Mouse (Mus musculus): Measurements from ENCODE around the gene Tcea3. TPM values are rescaled to one million over a fixed set of nuclear protein-coding genes. Genes with fewer than 3 reads are reported as not detected.
A peak's percentile ranks its signal among the peaks of the same experiment; 100 is the strongest.

Tcea3 gene
- polyA plus RNA-seq, 1 experiment from 2014 or later: 3.5 TPM

DNA sequence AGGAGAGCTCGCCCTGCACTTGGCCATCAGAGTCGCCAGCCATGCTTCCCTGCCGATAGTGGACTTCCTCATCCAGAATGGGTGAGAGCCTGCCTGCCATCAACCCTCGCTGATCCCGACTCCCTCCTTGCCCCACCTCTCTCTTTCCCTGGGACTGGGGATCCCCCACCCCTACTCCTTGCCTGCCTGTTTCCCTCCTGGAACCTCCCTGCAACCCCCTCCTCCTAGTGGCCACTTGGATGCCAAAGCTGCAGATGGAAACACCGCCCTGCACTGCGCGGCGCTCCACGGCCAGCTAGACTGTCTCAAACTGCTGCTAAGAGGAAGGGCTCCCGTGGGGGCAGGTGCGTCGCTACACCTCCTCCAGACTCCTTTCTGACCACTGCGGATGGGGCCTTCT, 7.4 kb upstream of the Tcea3 start:
- no peak for ATAC-seq (ENCODE audit: low FRiP score, low read depth)
- WGBS: 72% methylated on average over 14 of the region's 14 CpGs
- H3K4me3 ChIP-seq: no peak overlapping the region
- no peak overlapping the region for H3K4me2 ChIP-seq (replicated peaks)
- no peak overlapping the region for H3K9ac ChIP-seq (replicated peaks)
- H3K4me1 ChIP-seq: peaks cover 10% of the 10 kb centered on the region
- H3K27ac ChIP-seq (replicated peaks): no peak overlapping the region
- 0 out of 2 replicates have a peak, but pooled peaks cover 2% of the 10 kb centered on the region for H3K9me3 ChIP-seq
- peaks cover 68% of the 10 kb centered on the region for H3K27me3 ChIP-seq
- H3K36me3 ChIP-seq: no peaks in the 10 kb centered on the region

DNA sequence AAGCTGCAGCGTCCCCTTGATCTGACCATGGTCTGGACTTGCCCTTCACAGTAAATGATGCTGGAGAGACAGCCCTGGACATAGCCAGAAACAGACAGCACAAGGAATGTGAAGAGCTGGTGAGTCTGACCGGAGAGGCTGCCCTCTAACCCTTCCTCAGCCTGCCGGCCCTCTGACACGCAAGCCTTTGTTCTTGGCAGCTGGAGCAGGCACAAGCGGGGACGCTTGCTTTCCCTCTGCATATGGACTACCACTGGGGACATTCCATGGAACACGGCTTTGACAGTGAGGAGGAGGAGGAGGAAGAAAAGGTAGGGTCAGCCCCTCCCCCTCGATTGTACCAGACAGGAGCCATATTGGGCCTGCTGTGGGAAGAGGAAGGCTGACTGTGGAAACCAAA, 6.6 kb upstream of the Tcea3 start:
- H3K9me3 ChIP-seq: 0 out of 2 replicates have a peak, but pooled peaks cover under 1% of the 10 kb centered on the region
- WGBS: 28% methylated on average over 8 of the region's 8 CpGs
- no peak overlapping the region for H3K4me2 ChIP-seq (replicated peaks)
- no peak overlapping the region for H3K9ac ChIP-seq (replicated peaks)
- peaks cover 11% of the 10 kb centered on the region for H3K4me1 ChIP-seq
- H3K36me3 ChIP-seq: no peaks in the 10 kb centered on the region
- H3K27me3 ChIP-seq: peaks cover 77% of the 10 kb centered on the region
- H3K4me3 ChIP-seq: no peak overlapping the region
- ATAC-seq (ENCODE audit: low FRiP score, low read depth): no peak
- no peak overlapping the region for H3K27ac ChIP-seq (replicated peaks)

DNA sequence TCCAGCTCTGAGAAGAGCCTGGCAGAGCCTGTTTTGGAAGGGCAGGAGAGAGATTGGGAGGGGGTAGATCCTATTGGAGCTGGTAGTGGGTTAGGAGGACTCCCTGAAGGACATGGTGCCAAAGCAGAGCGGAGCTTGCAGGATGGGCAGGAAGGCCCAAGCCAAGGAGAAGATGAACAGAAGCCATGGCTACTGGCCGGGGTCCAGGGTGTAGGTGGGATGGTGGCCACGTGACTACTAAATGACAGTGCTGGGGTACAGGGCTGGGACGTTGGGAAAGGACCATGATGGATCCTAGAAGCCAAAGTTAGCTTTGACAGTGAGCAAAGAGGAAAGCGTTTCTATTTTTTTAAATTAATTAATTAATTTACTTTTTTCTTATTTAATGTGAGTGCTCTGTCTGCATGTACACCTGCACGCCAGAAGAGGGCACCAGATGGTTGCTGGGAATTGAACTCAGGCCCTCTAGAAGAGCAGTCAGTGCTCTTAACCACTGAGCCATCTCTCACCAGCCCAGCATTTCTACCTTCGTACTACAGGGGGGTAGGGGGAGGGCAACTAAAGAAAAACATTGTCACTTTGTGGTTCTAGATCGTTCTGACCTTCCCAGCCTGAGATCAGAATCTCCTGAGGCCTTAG, 5.3 kb upstream of the Tcea3 start:
- H3K27ac ChIP-seq (replicated peaks): no peak overlapping the region
- no peak overlapping the region for H3K4me3 ChIP-seq
- H3K4me2 ChIP-seq (replicated peaks): no peak overlapping the region
- H3K4me1 ChIP-seq: peaks cover 22% of the 10 kb centered on the region
- H3K27me3 ChIP-seq: peaks cover 81% of the 10 kb centered on the region
- no peaks in the 10 kb centered on the region for H3K9me3 ChIP-seq
- ATAC-seq (ENCODE audit: low FRiP score, low read depth): no peak
- 48% methylated on average over 8 of the region's 8 CpGs for WGBS
- no peak overlapping the region for H3K9ac ChIP-seq (replicated peaks)
- H3K36me3 ChIP-seq: no peaks in the 10 kb centered on the region

DNA sequence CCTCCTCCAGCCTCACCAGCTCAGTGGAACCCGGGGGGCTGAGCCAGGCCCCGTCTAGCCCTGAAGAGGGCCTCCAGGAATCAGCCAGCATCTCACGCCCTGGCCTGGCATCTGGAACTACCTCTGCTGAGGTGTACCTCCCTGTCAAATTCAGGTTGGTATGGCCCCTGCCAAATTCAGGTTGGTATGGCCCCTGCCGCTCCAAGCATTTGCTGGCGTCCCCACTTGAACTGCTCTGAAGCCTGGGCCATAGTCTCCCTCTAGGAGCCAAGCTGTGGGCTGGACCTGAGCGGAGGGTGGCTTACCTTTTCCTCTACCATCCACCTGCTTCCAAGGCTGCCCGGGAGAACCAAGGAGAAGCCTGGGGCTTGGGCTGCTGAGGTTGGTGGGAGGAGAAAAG, 4.8 kb upstream of the Tcea3 start:
- Histone ChIP-seq H3K9ac (replicated peaks) (no peak overlapping the region), H3K36me3 (no peaks in the 10 kb centered on the region), H3K4me1 (peaks cover 27% of the 10 kb centered on the region), H3K4me2 (replicated peaks) (no peak overlapping the region), H3K27me3 (peaks cover 81% of the 10 kb centered on the region), H3K4me3 (no peak overlapping the region), H3K27ac (replicated peaks) (no peak overlapping the region), H3K9me3 (no peaks in the 10 kb centered on the region)
- 82% methylated on average over 7 of the region's 7 CpGs for WGBS
- ATAC-seq (ENCODE audit: low FRiP score, low read depth): no peak

DNA sequence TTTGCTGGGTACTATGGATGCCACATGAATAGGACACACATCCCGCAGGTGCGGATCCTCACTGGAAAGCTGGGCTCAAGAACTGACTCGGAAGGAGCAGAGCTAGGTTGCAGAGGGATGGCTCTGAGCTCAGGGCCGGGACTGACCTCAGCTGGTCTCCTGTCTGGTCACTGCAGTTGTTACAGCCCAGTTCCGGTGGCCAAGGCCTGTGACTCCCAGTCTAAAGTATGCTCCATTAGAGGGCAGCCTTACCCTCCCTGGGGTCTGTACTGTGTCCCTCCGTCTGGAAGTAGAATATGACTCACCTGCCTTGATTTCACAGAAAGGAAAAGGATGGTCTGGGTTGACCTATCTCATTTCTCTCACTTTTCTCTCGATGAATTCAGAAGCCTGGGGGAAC, 3.3 kb upstream of the Tcea3 start:
- peaks cover 36% of the 10 kb centered on the region for H3K4me1 ChIP-seq
- no peaks in the 10 kb centered on the region for H3K36me3 ChIP-seq
- no peak overlapping the region for H3K9ac ChIP-seq (replicated peaks)
- no peak for ATAC-seq (ENCODE audit: low FRiP score, low read depth)
- H3K4me2 ChIP-seq (replicated peaks): no peak overlapping the region
- no peak overlapping the region for H3K27ac ChIP-seq (replicated peaks)
- no peak overlapping the region for H3K4me3 ChIP-seq
- H3K27me3 ChIP-seq: peaks cover 81% of the 10 kb centered on the region
- WGBS: 71% methylated on average over 7 of the region's 7 CpGs
- no peaks in the 10 kb centered on the region for H3K9me3 ChIP-seq

DNA sequence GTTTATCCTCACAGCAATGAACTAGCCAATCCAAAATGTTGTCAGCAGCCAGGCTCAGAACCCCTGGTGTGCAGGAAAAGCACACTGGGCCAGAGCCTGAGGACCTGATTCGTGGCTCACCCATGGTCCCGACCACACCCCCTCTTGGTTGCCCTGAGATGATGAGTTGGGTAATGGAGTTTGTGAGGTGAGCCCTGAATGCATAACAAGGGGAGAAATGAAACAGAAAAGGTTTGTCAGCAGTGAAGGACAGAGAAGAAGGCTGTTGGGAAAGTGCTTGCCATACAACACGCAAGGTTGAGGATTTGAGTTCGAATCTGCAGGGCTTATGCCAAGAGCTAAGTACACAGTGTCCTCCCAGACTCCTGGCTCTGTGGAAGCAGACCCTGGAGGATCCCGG, 1.8 kb upstream of the Tcea3 start:
- H3K27ac ChIP-seq (replicated peaks): no peak overlapping the region
- peaks cover 82% of the 10 kb centered on the region for H3K27me3 ChIP-seq
- H3K4me2 ChIP-seq (replicated peaks): no peak overlapping the region
- no peak for ATAC-seq (ENCODE audit: low FRiP score, low read depth)
- no peak overlapping the region for H3K4me3 ChIP-seq
- peaks cover 36% of the 10 kb centered on the region for H3K4me1 ChIP-seq
- H3K9ac ChIP-seq (replicated peaks): no peak overlapping the region
- 27% methylated on average over 5 of the region's 5 CpGs for WGBS
- H3K36me3 ChIP-seq: no peaks in the 10 kb centered on the region
- H3K9me3 ChIP-seq: no peaks in the 10 kb centered on the region

DNA sequence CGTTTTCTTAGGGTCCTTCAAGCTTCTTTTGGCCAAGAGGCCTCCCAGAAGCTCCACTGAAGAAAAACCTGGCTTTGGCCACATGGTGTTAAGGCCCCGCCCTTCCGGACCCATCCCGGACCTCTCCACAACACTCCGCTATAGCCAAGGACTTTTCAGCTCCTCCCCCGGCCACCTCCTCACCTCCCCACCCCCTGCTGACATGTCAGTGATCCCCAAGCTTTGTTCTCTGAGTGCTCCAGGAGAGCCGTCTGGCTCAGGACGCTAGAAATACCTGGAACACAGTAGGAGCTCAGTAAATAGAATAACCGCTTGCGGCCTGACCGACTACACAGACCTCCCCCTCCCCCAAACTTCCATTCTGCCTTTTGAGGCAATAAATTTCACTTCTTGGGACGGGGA, 960 bp upstream of the Tcea3 start:
- Histone ChIP-seq H3K4me3 (no peak overlapping the region), H3K4me2 (replicated peaks) (peak overlapping the region; percentile 7; the same call in 1 of the 2 replicates), H3K36me3 (no peaks in the 10 kb centered on the region), H3K4me1 (peaks cover 31% of the 10 kb centered on the region), H3K27ac (replicated peaks) (no peak overlapping the region), H3K27me3 (peaks cover 88% of the 10 kb centered on the region), H3K9me3 (no peaks in the 10 kb centered on the region), H3K9ac (replicated peaks) (no peak overlapping the region)
- 2% methylated on average over 12 of the region's 12 CpGs for WGBS
- ATAC-seq (ENCODE audit: low FRiP score, low read depth): no peak

DNA sequence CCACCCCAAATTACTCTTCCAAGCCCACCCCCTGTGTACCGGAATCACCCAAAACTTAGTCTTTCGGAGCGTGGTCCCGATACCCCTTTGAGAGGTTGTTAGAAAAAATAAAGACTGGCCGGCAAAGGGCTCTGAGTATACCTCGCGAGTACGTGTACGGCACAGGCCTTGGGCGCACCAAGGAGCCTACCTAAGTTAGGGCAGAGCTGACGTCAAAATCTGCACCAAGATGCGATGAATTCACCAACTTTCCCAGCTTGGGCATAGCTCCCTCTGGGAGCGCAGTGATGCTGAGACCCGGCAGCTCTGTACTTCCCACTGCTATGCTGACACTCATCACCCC, 172 bp upstream of the Tcea3 start:
- peaks cover 94% of the 10 kb centered on the region for H3K27me3 ChIP-seq
- no peaks in the 10 kb centered on the region for H3K36me3 ChIP-seq
- H3K9me3 ChIP-seq: no peaks in the 10 kb centered on the region
- H3K4me2 ChIP-seq (replicated peaks): peak overlapping the region; percentile 59
- H3K27ac ChIP-seq (replicated peaks): no peak overlapping the region
- ATAC-seq (ENCODE audit: low FRiP score, low read depth): no peak
- H3K4me3 ChIP-seq: peak overlapping the region; percentile 38
- under 1% methylated on average over 14 of the region's 14 CpGs for WGBS
- peaks cover 31% of the 10 kb centered on the region for H3K4me1 ChIP-seq
- peak overlapping the region; percentile 38; the same call in 1 of the 2 replicates for H3K9ac ChIP-seq (replicated peaks)

DNA sequence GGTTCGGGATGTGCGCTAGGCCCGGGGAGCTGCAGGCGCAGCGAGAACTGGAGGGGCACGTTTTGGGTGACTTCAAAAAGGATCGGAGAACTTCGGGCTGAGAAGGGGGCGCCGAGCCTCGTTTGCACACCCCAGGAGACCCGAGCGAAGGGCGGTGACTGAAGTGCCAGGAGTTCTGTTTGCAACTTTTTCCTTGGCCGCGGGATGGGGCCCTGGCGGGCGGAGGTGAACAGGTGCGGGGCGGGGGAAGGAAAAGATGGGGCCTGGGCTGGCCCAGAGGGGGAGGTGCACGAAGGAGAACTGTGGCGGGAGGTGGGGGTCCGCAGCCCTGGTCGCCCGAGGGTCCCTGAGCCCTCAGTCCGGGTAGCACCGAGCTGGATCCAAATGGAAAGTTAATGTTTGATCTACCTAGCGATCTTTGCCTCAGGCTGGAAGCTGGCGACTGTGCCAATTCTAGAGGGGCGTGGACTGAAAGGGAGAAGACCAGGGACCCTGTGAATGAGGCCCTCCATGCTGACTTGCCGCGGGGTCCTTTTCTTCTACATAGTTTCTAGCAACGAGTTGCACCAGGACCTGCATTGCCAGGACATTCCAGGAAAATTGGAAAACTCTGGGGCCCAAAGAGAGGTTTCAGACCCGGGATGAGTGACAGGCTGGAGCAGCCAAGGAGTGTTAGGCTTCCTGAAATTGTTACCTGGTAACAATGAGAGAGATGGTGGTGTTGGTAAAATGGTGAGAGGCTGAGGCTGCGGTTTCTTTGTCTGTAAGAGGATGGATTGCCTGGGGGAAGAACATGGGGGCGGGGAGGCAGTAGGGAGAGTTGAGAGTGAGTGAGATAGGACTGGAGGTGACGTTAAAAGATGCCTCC, 1.2 kb downstream of the Tcea3 start:
- Histone ChIP-seq H3K4me3 (peak overlapping the region; percentile 38), H3K9me3 (no peaks in the 10 kb centered on the region), H3K27me3 (peaks cover 91% of the 10 kb centered on the region), H3K36me3 (no peaks in the 10 kb centered on the region), H3K4me2 (replicated peaks) (peak overlapping the region; percentile 59), H3K27ac (replicated peaks) (no peak overlapping the region), H3K9ac (replicated peaks) (no peak overlapping the region), H3K4me1 (peaks cover 31% of the 10 kb centered on the region)
- no peak for ATAC-seq (ENCODE audit: low FRiP score, low read depth)
- WGBS: 2% methylated on average over 36 of the region's 37 CpGs

DNA sequence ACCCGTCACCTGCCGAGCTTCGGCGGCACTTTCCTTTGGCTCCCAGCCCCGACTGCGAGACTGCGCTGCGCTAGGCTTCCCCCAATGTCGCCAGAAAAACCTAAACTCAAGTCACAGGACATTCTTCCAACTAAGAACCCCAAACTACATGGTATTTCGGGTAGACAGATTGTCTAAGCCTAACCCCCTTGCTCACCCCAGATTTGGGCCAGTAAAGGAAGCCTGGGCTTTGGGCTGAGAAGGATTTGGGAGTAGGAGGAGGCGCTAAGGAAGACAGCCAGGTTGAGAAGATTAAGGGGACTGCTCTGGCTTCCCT, 1.8 kb downstream of the Tcea3 start:
- peaks cover 31% of the 10 kb centered on the region for H3K4me1 ChIP-seq
- H3K9me3 ChIP-seq: no peaks in the 10 kb centered on the region
- no peak overlapping the region for H3K9ac ChIP-seq (replicated peaks)
- ATAC-seq (ENCODE audit: low FRiP score, low read depth): no peak
- peak overlapping the region; percentile 59; the same call in 1 of the 2 replicates for H3K4me2 ChIP-seq (replicated peaks)
- WGBS: 2% methylated on average over 11 of the region's 11 CpGs
- H3K4me3 ChIP-seq: no peak overlapping the region
- H3K36me3 ChIP-seq: no peaks in the 10 kb centered on the region
- no peak overlapping the region for H3K27ac ChIP-seq (replicated peaks)
- peaks cover 86% of the 10 kb centered on the region for H3K27me3 ChIP-seq

DNA sequence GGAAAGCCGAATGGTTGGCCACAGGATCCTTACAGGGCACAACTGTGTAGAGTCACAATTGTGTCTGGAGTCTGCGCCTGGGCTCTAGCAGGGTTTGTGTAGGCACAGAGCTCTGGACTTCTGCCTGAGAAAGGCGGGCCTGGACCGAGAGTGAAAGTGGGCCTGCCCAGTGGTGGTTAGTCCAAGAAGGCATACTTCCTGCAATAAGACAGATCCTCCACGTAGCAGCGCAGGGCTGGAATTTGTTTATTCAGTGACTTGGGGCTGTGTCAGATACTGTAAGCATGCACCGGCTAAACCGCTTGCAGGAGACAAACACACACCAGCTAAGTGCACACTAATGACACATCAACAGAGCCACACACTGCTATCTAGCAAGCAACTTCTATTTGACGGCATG, 2.3 kb downstream of the Tcea3 start:
- Histone ChIP-seq H3K36me3 (no peaks in the 10 kb centered on the region), H3K27ac (replicated peaks) (no peak overlapping the region), H3K9ac (replicated peaks) (no peak overlapping the region), H3K4me3 (no peak overlapping the region), H3K4me1 (peaks cover 31% of the 10 kb centered on the region), H3K27me3 (peaks cover 81% of the 10 kb centered on the region), H3K4me2 (replicated peaks) (no peak overlapping the region), H3K9me3 (no peaks in the 10 kb centered on the region)
- WGBS: 42% methylated on average over 9 of the region's 9 CpGs
- ATAC-seq (ENCODE audit: low FRiP score, low read depth): no peak

DNA sequence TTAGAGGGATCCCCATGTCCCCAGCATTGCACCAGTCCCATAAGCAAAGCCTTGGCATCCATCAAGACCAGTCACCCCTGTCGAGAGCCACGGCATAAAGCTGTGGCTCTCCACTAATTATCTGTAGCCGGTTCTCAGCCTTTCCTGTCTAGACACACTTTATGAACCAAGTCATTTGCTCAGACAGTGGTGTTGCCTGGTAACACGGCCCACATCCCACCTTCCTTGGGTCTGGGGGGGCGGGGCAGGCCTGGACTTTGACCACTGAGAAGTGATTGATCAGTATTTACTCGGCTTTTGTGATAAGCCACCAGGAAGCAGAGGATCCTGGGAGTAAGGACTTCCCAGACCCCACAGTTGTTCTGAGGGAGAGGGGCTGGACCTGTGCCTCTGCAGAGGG, 8.4 kb downstream of the Tcea3 start:
- H3K4me2 ChIP-seq (replicated peaks): no peak overlapping the region
- H3K27me3 ChIP-seq: peaks cover 21% of the 10 kb centered on the region
- no peaks in the 10 kb centered on the region for H3K36me3 ChIP-seq
- no peak overlapping the region for H3K9ac ChIP-seq (replicated peaks)
- 70% methylated on average over 6 of the region's 6 CpGs for whole genome bisulfite sequencing
- no peak overlapping the region for H3K27ac ChIP-seq (replicated peaks)
- peaks cover 4% of the 10 kb centered on the region for H3K4me1 ChIP-seq
- no peak overlapping the region for H3K4me3 ChIP-seq
- no peaks in the 10 kb centered on the region for H3K9me3 ChIP-seq
- ATAC-seq (ENCODE audit: low FRiP score, low read depth): no peak

All from midbrain, embryonic 12.5 days (tissue).